Mouse (Mus musculus) thymus, adult 2 months (tissue): ENCODE data around the gene Psmd13.

Experiments used
- CTCF ChIP-seq: fragments of 200-500 bp; IDR thresholded peaks from 2 replicates; pipeline ENCODE4 v1.5.1; 2012; ENCODE audit warnings: mild to moderate bottlenecking, control low read depth, low read length, moderate library complexity, borderline replicate concordance; ENCODE audit not compliant: control insufficient read depth, poor library complexity, insufficient read depth; ENCODE audit errors: extremely low read depth
- POLR2A ChIP-seq: fragments of 200-500 bp; IDR thresholded peaks from 2 replicates; pipeline ENCODE4 v1.6.1; 2012; ENCODE audit warnings: mild to moderate bottlenecking, low read length, control low read depth, moderate library complexity; ENCODE audit not compliant: control insufficient read depth, poor library complexity, insufficient read depth; ENCODE audit errors: extremely low read depth

DNA sequence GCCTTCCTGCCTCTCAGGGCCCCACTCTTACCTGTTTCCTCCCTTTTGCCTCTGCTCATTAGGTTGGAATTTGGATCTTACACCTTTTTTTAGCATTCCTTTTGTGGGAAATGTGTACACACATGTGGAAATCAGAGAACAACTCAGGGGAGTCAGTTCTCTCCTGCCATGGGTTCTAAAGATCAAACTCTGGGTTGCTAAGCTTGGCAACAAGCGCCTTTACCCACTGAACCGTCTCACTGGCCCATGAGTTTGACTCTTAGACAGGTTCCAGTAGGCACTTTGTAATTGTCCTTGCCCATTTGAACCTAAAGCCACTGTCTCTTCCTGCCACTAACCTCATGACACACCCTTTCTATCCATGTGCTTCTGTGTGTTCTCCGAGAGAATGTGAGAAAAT lies 12.8 kb downstream of the Psmd13 start:
- no peak for TF ChIP-seq CTCF
- no peak for TF ChIP-seq POLR2A
